Mouse (Mus musculus) hindbrain, embryonic 14.5 days (tissue): ENCODE measurements at regions not wholly inside any gene's neighbourhood (a gene's known extent, or its start where the extent isn't known, plus 50 kb on each side); places are given as distances from the start of the nearest gene placed in this dataset.

ENCODE experiments used
- ATAC-seq: fragments of 200-750 bp; cut with Nextera tagmentation; 2 replicates; pipeline ENCODE4 v1.8.0; 2017; ENCODE audit warnings: moderate number of reproducible peaks, mild to moderate bottlenecking, moderate TSS enrichment, moderate library complexity; ENCODE audit not compliant: low FRiP score
- DNase-seq: peaks from one replicate; pipeline ENCODE4 v3.0.0-alpha.2; 2015; ENCODE audit warnings: low spot score
- H3K27ac ChIP-seq: fragments of 300-500 bp; sonication (generic); 2 replicates; pipeline ENCODE4 v1.5.1; 2014; ENCODE audit warnings: mild to moderate bottlenecking, moderate library complexity
- H3K27me3 ChIP-seq: fragments of 300-500 bp; sonication (generic); 2 replicates; pipeline ENCODE4 v1.6.1; 2014; ENCODE audit warnings: mild to moderate bottlenecking, low read length, mixed read lengths; ENCODE audit not compliant: control insufficient read depth, insufficient read depth
- H3K36me3 ChIP-seq: fragments of 300-500 bp; sonication (generic); replicated peaks from 2 replicates; pipeline ENCODE4 v1.6.1; 2014; ENCODE audit not compliant: control insufficient read depth, insufficient read depth
- H3K4me1 ChIP-seq: fragments of 300-500 bp; sonication (generic); replicated peaks from 2 replicates; pipeline ENCODE4 v1.6.1; 2014; ENCODE audit warnings: antibody characterized with exemption, low read length, mixed read lengths; ENCODE audit not compliant: control insufficient read depth, insufficient read depth
- H3K4me2 ChIP-seq: fragments of 300-500 bp; sonication (generic); replicated peaks from 2 replicates; pipeline ENCODE4 v1.6.1; 2014; ENCODE audit warnings: mild to moderate bottlenecking, moderate library complexity
- H3K4me3 ChIP-seq: fragments of 300-500 bp; sonication (generic); replicated peaks from 2 replicates; pipeline ENCODE4 v1.5.1; 2014; ENCODE audit warnings: mild to moderate bottlenecking, low read length
- H3K9ac ChIP-seq: fragments of 300-500 bp; sonication (generic); 2 replicates; pipeline ENCODE4 v1.6.1; 2014
- H3K9me3 ChIP-seq: fragments of 300-500 bp; sonication (generic); 2 replicates; pipeline ENCODE4 v1.6.1; 2016; ENCODE audit warnings: low read length; ENCODE audit not compliant: control insufficient read depth
- WGBS: fragments of 180-500 bp; shearing (Covaris S2); extraction: QIAGEN DNeasy Blood & Tissue Kit; methylation state at CpG from one replicate; pipeline ENCODE4 v1.1.7; 2014; 5-methylcytosine and 5-hydroxymethylcytosine counted together

DNA sequence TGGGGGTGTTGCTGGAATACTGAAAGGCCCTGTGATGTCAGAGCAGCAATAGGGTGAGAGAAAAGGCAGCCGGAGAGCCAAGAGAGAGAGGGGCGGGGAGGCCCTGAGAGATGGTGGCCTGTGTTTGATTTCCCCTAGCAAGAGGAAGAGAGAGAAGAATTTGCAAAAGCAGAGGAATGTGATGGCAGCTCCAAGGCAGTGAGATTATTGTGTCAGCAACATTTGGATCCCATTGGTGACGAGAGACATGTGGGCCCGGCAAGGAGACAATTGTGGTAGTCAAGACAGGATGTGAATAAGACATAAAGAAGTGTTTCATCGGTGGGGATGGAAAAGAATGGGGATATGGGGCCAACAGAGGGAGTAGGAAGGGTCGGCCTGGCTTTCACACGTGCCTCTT is 138.3 kb downstream of the Zfp36l1 start:
- H3K9ac ChIP-seq = no peak overlapping the region
- ATAC-seq (no peak), DNase-seq (no peak)
- WGBS = 49% methylated on average over 7 of the region's 7 CpGs
- no peaks in the 10 kb centered on the region for H3K36me3 ChIP-seq
- no peaks in the 10 kb centered on the region for H3K27me3 ChIP-seq
- no peak overlapping the region for H3K4me3 ChIP-seq
- H3K9me3 ChIP-seq = no peaks in the 10 kb centered on the region
- H3K4me1 ChIP-seq = peaks cover 16% of the 10 kb centered on the region
- H3K4me2 ChIP-seq = no peak overlapping the region
- H3K27ac ChIP-seq = no peak overlapping the region

DNA sequence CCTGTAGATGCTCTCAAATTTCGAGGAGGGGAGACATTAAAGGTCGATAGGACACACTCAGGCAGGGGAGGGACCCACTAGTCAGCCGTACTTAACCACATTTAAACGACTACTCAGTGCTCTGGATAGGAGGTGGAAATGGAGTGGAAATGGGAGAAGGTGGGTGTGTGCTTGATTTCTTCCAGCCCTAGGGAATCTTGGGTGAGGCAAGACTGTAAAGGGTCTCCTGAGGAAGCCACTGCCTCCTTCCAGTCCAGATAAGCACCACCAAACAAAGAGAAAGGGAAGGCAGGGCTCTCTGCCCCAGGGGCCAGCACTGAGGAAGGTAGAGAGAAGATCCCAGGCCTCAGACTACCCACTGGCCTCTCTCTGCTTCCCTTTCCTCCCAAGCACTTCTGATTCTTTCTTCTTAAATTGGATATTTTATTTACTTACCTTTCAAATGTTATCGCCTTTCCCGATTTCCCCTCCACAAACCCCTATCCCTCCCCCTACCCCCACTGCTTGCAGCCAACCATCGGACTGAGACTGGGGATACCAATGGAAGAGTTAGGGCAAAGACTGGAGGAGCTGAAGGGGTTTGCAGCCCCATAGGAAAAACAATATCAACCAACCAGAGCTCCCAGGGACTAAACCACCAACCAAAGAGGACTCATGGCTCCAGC is 139.1 kb downstream of the Zfp36l1 start:
- Histone ChIP-seq H3K36me3 (no peaks in the 10 kb centered on the region), H3K9ac (no peak overlapping the region), H3K4me3 (no peak overlapping the region), H3K27ac (no peak overlapping the region), H3K4me1 (peaks cover 16% of the 10 kb centered on the region), H3K9me3 (no peaks in the 10 kb centered on the region), H3K4me2 (no peak overlapping the region), H3K27me3 (no peaks in the 10 kb centered on the region)
- DNase-seq (no peak), ATAC-seq (no peak)
- WGBS = 90% methylated on average over 7 of the region's 7 CpGs

GRCm38 (mm10) chr12:79970981-79971390 is 141.8 kb downstream of the Zfp36l1 start:
- WGBS = 53% methylated on average over 5 of the region's 5 CpGs
- H3K9ac ChIP-seq = no peak overlapping the region
- H3K4me3 ChIP-seq = no peak overlapping the region
- H3K27ac ChIP-seq = peak overlapping the region; percentile 78
- H3K4me1 ChIP-seq = peaks cover 22% of the 10 kb centered on the region
- no peaks in the 10 kb centered on the region for H3K9me3 ChIP-seq
- no peaks in the 10 kb centered on the region for H3K27me3 ChIP-seq
- H3K4me2 ChIP-seq = no peak overlapping the region
- DNase-seq = no peak
- no peak for ATAC-seq
- H3K36me3 ChIP-seq = no peaks in the 10 kb centered on the region

DNA sequence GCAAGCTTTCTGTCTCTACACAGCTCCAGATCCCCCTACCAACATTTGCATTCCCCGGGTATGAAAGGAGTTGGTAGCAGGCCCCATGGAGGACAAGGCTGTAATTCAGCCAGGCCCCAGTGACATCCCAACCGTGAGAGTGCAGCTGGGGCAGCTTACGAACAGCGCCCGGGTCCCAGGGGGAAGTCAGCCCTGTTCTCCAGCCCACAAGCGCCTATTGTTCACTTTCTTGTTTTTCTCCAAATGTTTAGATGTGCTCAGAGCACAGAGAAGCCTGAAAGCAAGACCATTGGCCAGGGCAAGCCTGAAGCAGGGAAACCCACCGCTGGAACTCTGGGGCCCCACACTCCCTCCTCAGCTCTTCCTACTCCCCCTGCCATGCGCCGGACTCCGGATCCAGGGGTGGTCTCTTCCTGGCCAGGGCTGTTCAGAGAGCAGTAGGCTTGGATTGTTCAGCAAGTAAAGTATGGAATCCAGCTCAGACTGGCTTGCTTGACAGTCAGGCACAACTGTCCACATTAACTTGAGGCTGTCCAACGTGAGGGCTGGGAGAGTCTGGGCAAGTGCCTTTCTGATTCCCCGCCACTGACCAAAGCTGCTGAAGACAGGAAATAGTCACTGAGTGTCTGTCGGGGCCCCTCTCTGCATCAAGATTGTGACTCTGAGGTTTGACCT is 142.4 kb downstream of the Zfp36l1 start:
- Histone ChIP-seq H3K27ac (peak overlapping the region; percentile 78), H3K9ac (peak overlapping the region; percentile 28; the same call in 1 of the 2 replicates), H3K27me3 (no peaks in the 10 kb centered on the region), H3K4me2 (no peak overlapping the region), H3K4me1 (peaks cover 24% of the 10 kb centered on the region), H3K9me3 (no peaks in the 10 kb centered on the region), H3K4me3 (no peak overlapping the region), H3K36me3 (no peaks in the 10 kb centered on the region)
- ATAC-seq (peak; percentile 69), DNase-seq (peak; percentile 40)
- WGBS = 20% methylated on average over 13 of the region's 13 CpGs

GRCm38 (mm10) chr12:79969346-79970226 is 143.2 kb downstream of the Zfp36l1 start:
- ATAC-seq (peak; percentile 54; the same call in 1 of the 2 replicates), DNase-seq (peak; percentile 33)
- 75% methylated on average over 3 of the region's 3 CpGs for WGBS
- no peaks in the 10 kb centered on the region for H3K36me3 ChIP-seq
- no peaks in the 10 kb centered on the region for H3K9me3 ChIP-seq
- H3K9ac ChIP-seq = peak overlapping the region; percentile 28; the same call in 1 of the 2 replicates
- no peaks in the 10 kb centered on the region for H3K27me3 ChIP-seq
- H3K4me3 ChIP-seq = no peak overlapping the region
- peaks cover 29% of the 10 kb centered on the region for H3K4me1 ChIP-seq
- H3K4me2 ChIP-seq = no peak overlapping the region
- H3K27ac ChIP-seq = peak overlapping the region; percentile 78

DNA sequence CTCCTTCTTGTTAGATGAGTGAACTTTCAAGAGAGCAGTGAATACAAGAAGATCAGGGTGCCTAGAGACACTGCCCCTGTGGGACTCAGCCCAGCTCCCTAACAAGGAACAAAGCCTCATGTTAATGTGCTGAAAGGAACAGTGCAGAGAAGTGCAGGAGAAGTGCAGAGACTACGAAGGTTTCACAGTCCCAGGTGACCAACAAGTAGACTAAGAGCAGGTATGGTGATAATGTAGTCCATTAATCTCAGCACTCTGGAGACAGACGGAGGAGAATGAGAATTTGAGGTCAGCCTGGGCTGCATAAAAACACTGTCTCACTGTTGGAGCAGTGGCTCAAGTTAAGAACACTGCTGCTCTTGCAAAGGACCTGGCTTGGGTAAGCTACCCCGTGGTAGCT is 144.1 kb downstream of the Zfp36l1 start:
- no peak overlapping the region for H3K9ac ChIP-seq
- no peak overlapping the region for H3K4me2 ChIP-seq
- H3K27ac ChIP-seq = 0 out of 2 replicates have a peak overlapping the region, but pooled peaks have one; percentile 41
- no peak for ATAC-seq
- peaks cover 29% of the 10 kb centered on the region for H3K4me1 ChIP-seq
- H3K4me3 ChIP-seq = no peak overlapping the region
- no peak for DNase-seq
- no peaks in the 10 kb centered on the region for H3K9me3 ChIP-seq
- no peaks in the 10 kb centered on the region for H3K36me3 ChIP-seq
- 68% methylated on average over 3 of the region's 3 CpGs for WGBS
- no peaks in the 10 kb centered on the region for H3K27me3 ChIP-seq

DNA sequence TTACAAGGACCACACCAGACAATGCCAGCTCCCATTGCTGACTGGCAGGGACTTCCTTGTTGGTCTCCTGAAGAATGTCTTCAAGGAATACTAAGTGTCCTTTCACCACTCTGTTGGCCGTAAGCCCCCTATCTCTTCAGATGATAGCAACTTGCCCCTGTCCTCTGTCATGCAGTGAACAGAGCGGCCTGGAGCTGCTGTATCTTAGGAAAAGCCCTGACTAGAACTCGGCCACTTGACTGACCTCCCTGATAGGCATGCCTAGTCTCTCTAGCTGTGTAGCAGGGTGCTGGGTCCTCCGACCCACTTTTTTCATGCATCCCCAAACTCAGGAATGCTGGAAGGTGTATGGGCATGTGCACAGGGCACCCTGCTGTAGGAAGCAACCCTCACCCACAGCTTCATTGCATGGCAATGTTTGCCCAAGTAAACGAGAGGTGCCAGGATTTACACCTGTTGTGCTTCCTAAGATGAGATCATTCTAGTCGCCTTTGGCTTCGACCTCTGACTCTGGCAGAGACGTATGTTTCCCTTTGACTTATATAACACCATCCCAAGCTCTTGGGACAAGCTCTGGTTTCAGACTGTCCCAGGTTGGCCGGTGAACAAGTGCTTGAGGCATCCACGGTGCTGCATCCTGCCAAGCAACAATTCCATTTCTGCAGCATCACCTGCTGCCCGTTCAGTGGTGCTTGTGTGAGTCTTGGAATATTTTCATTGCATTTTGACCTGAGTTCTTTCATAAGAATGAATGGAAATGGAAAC is 145.1 kb downstream of the Zfp36l1 start:
- WGBS = 85% methylated on average over 11 of the region's 11 CpGs
- Histone ChIP-seq H3K27ac (0 out of 2 replicates have a peak overlapping the region, but pooled peaks have one; percentile 9), H3K4me2 (no peak overlapping the region), H3K36me3 (no peaks in the 10 kb centered on the region), H3K9me3 (no peaks in the 10 kb centered on the region), H3K4me3 (no peak overlapping the region), H3K27me3 (no peaks in the 10 kb centered on the region), H3K9ac (no peak overlapping the region), H3K4me1 (peaks cover 29% of the 10 kb centered on the region)
- ATAC-seq (no peak), DNase-seq (no peak)

- Histone ChIP-seq H3K9ac (no peak overlapping the region), H3K9me3 (no peaks in the 10 kb centered on the region), H3K27ac (peak overlapping the region; percentile 9; the same call in 1 of the 2 replicates), H3K4me3 (no peak overlapping the region), H3K27me3 (no peaks in the 10 kb centered on the region), H3K4me2 (no peak overlapping the region), H3K4me1 (peaks cover 29% of the 10 kb centered on the region), H3K36me3 (no peaks in the 10 kb centered on the region)
- ATAC-seq (no peak), DNase-seq (no peak)
- WGBS = 65% methylated on average over 12 of the region's 12 CpGs
Measured at GRCm38 (mm10) chr12:79966621-79967490, 146.0 kb downstream of the Zfp36l1 start.
